Mouse (Mus musculus) left cerebral cortex, postnatal 36 days (tissue): ENCODE measurements around the gene Chchd3. TPM values are rescaled to one million over a fixed set of nuclear protein-coding genes. Genes with fewer than 3 reads are reported as not detected.

Experiments
- DNase-seq, 2 experiments: peaks; one replicate each; pipeline ENCODE4 v3.0.0; 2021 to 2022; ENCODE audit warnings: low spot score in 2 of 2, mixed read lengths in 1 of 2
- intact Hi-C: fragments of 180-260 bp; cut with DNase I; formaldehyde crosslinking; loops from one replicate; pipeline ENCODE4 v1.15.1; 2025
- total RNA-seq, 2 experiments: library from RNA; stranded (reverse); gene quantifications; 2 replicates each; pipeline ENCODE4 v1.2.3; 2021

Gene Chchd3
- 10 to 100 TPM; 79.9 to 89.4 TPM for total RNA-seq

DNA sequence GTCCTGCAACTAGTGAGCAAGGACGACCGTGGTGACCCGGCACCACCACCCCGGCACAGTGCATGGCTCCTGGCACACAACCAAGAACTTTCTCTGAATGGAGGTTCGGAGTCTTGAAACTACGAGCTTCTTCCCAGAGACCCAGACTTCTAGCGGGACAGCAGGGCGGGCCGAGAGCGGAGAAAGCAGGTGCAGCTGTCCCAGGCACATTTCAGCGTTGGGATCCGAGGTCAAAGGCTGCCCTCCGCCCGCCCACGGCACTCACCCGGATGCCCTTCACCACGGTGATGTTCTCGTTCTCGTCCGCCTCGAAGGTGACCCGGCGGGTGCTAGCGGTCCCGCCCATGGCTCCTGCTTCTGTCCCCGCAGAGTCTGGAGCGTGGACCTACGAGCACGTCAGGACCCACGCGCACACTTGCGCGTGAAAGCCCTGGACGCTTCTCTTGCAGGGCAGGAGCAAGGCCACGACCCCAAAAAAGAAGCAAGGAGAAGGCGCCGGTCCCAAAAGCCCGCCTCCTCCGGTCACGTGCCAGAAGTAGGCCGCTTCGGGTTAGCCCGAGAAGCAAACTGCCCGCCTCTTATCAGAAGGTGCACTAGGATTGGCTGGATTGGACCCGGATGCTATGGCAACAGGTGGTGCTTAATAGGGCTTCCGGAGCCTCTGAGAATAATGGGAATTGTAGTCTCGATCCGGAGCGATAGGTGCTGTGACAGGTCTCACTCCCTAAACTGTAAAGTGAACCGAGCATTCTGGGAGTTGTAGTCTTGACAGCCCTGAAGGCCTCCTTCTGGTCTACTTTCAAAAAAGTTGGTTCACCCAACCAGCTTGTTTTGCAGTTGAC, at the start of gene Chchd3:
Gene Chchd3, minus strand, starts transcription at position 526 of the 842 bp plus-strand sequence.
- intact Hi-C loops, result no loop called here
- DNase-seq, result peak; percentile 95

DNA sequence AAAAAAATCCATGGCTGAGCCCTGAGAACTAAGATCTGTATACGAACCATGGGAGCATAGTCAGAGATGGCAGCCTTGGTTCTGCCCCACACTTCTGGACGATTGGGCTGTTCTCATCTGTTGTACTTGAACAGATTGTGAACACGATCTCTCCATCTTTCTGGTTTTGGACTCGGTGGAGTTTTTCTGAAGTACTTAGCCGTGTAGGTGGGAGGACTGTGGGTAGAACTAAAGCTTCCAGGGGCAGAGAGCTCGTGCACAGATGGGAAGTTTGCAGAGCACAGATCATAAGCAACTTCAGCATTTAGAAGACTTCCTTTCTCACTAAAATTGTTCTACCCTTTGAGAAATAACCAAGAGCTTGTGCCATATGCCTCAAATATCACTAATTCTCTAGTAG, 44.6 kb upstream of the Chchd3 start:
- intact Hi-C loops, result no loop called here
- DNase-seq, result peak; percentile 24 to 45

DNA sequence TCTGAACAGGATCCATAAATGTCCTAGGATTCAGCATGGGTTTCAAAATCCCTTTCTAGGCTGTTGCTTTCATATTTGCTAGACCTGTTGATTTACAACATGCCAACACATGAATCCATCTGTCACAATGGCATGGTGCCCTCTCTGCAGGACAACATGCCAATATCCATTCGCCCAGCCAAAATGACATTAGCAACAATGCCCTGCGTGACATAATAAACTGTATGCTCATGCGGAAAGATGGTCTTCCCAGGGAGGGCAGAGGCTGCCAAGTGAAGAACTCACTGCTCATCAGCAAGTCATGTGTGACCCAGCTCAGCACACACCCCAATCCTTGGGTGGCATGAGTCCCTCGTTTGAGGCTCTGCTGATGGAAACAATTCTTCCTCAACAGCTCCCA, 38.8 kb upstream of the Chchd3 start:
- no peak for DNase-seq
- intact Hi-C loops, result no loop called here

DNA sequence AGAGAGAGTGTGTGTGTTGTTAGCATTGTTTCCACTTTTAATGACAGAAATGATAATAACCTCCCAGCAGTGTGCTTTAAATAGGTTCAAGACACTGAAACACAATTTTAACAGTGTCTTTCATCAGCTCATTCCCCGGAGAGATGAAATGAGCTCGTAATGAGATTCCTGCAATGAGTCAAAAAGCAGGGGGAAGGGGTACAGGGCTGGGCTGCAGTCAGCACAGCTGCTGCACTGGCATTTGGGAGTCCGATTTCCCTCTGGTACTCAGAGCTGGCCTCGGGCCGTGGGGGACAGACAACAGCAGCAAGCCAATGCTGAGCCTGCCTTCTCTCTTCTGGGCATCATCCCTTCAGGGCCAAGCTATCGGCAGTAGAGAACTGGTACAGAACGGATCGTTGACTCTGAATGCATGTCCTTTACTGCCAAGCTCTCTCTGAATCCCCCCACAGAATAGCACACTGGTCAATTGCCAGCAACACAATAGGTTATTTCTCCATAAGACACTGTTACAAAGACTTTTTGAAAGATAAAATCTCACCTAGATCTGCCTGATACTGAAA, 34.7 kb upstream of the Chchd3 start:
- DNase-seq, result no peak
- intact Hi-C loops, result no loop called here

DNA sequence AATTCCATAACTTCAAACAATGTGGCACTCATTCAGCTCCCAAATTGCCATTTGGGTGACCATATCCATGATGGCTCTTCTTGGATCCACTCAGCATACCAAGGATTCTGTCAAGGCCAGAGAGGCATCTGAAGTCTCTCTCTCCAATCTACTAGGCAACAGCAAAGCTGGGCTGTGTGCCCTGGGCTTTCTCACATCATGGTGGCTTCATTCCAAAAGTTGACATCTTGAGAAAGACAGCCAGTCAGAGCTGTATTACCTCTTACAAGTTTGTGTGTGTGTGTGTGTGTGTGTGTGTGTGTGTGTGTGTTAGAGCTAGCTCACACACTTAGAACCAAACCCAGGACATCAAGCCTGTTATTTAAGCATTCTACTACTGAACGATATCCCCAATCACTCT, 20.1 kb upstream of the Chchd3 start:
- DNase-seq, result no peak
- intact Hi-C loops, result no loop called here

DNA sequence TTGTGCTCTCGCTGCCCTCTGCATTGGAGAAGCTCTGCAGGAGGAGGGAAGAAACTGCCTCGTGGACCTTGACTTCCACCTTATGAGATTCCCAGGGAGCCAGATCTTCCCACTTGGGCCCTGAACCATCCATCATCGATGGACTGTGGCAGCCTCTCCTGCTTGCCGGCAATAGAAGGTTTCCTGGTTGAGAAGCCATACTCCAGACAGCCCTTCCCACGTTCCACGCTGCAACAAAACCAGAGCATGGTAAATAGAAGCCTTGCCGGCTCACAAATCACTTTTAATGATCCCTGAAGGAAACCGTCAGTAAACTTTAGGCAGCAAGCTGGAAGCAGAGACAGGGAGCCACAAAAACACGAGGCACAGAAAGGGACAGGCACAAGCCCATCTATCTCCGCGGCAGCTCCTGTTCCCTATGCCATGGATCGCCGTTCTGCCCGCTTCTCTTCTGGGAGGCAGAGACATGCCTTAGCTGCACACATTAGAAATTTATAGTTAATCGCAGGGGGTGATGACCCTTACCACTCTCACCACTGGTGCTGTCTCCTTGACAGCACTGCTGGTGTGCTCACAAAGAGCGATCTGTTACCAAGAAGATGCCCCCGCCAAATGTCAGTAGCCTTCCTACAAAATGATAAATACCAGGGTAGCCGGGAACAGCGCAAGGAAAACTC, 18.3 kb upstream of the Chchd3 start:
- DNase-seq, result no peak
- intact Hi-C loops, result no loop called here

DNA sequence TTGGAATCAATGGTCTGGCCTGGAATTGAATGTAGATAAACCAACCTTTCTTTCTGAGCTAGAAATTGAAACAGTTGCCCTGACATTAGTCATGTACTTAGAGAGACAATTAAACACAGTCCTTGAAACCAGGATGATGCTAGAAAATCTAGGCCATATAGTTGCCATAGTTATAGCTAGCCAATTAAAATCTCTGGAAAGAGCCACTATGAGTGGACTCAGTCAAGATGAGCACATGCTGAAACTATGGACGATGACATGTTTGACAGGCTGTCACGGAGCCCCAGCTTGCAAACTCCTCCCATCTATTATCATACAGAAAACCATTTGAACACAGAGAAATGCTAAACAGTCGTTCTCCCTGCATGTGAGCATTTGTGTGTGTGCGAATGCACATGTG, 6.4 kb upstream of the Chchd3 start:
- intact Hi-C loops, result no loop called here
- DNase-seq, result no peak

DNA sequence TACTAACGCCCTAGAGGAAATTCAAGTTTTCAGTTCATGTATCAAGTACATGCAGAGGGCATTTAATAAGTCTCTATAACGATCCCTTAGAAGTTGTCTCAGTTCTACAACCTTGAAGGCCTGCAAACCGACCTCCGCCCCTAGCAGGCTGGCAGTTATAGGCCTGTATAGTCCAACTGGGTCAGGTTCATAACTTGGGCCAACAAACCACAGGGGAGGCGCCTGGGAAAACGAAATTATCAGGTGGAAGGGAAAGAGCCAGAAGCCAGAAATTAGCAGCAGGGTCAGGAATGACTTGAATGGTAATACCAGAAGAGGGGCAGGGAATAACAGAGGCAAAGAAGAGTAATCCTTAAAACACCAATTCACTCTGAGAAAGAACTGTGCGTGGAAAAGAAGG, 784 bp downstream of the Chchd3 start:
- intact Hi-C loops, result no loop called here
- no peak for DNase-seq

DNA sequence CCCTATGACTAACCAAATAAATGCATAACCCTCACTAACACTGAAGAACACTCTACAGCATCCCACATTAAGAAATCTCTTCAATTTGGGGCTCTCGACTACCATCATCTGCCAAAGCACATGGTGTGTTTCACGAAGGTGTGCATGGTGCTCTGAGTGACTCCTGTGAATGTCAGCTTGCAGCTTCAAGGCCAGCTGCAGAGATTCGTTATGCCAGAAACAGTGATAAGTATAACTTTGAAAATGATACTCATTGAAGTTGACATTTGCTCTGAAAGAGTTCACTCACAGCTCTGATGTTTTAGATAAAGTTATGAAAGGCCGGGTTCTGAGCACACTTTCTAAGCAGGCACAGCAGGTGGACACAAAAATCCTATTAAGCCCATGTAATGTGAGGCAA, 3.7 kb downstream of the Chchd3 start:
- intact Hi-C loops, result no loop called here
- DNase-seq, result no peak

DNA sequence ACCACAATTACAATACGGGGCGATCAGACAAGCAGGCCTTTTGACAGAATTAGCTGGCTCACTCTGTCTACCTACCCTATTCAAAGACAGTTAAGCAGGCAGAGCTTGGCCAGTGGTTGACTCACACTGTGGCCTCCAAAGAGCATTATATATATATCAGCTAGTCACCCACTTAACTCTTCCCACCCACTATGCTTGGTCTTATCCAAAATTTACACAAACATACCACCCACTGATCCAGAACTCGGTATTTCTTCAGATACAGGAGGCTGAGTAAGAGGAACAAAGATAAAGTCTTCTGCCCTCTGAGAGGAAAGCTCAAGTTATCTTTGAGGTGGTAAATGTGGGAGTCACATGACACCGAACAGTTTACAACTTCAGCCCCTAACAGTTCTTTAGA, 4.4 kb downstream of the Chchd3 start:
- DNase-seq, result no peak
- intact Hi-C loops, result no loop called here

DNA sequence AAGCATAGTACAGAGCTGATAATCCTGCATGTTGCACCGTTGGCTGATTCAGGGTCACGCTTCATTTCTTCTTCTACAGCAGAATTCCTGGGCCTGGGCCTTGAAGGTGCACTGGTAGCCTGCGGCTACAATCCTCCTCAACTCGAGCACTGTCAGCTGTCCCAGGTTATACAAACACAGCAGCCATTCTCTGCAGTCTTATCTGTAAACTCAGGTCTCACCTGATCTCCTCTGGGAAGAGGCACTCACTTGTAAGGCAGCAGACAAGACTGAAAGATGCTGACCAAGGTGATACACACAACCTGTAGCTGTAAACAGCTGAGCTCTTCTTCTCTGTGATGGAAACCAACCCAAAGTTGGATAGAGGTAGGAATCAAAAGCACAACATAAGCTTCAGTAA, 5.1 kb downstream of the Chchd3 start:
- intact Hi-C loops, result no loop called here
- no peak for DNase-seq

DNA sequence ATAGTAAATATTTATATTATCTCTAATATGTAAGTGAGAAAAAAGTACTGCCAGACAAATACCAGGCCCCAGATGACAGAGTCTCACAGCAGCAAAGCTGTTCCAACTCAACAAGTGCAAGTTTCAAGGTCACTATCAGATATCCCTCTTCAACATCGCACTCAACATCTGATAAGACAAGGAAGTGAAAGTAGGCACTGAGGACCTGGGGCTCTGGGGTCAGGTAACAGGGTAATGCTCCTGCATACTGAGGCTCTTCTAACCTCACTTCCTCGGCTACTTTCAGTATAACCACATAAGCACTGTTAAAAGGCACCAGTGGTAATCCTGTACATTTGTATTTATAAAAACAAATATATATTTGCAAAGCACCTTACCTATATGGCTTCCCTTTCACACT, 8.4 kb downstream of the Chchd3 start:
- DNase-seq, result no peak

DNA sequence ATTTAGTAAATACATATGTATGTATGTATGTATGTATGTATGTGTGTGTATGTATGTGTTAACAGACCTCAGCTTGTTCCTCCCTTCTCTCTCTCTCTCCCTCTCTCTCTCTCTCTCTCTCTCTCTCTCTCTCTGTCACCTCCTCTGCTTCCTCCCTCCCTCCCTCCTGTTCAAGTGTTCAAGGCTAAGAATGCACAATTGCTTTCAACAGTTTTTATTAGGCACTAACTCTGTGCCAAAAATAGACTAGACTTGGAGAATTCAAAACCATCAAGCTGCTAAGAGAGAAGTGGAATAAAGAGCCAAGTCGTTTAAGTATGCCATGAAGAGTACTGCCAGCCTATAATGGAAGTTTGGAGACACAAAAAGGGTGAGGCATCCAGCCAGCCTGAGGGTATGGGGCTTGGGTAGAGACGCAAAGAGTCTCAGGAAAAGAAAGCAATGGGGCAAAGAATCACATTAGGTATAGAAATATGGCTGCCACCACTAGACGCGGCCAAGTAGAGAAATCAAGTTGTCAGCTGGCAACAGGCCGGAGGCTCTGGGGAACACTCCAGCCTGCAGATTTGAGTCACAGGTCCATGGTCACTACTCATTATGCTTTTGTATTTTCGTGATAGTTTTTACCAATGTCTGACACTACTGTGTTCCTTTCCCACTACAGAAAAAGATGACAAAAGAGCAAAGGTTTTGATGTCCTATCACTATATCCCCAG, 10.2 kb downstream of the Chchd3 start:
- no peak for DNase-seq
- intact Hi-C loops, result no loop called here

More for the DNA sequence above, 8.4 kb downstream of the Chchd3 start:
- intact Hi-C loops, result no loop called here

DNA sequence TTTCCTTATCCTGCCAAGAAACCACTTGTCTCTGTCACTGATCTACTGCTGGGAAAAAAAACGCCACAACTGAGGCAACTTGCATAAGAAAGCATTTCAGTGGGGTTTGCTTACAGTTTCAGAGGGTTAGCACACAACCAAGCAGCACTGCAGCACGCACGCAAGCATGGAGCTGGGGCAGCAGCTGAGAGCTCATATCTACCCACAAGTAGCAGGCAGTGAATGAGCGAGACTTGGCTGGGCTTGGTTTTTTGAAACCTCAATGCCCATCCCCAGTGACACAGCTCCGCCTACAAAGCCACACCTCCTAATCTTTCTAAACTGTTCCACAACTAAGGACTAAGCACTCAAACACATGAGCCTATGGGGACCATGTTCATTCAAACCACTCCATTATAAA, 16.6 kb downstream of the Chchd3 start:
- no peak for DNase-seq
- intact Hi-C loops, result no loop called here

DNA sequence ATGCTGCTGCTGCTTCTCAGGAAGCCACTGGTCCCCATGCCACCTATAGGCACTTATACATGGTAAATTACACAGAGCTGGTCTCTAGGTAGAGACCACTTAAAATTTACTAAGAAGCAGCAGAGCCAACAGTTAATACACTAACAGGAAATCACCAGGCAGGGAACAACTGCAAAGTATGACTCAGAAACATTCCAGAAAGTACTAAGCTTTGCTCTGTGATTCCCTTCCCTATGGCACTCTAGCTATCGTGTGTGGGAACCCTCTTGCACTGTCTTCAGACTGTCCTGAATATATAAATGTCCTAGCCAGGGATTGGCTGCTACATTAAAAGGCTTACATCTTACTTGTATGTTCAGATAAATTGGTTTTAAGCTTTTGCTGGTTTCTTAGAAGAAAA, 17.2 kb downstream of the Chchd3 start:
- no peak for DNase-seq
- intact Hi-C loops, result no loop called here

DNA sequence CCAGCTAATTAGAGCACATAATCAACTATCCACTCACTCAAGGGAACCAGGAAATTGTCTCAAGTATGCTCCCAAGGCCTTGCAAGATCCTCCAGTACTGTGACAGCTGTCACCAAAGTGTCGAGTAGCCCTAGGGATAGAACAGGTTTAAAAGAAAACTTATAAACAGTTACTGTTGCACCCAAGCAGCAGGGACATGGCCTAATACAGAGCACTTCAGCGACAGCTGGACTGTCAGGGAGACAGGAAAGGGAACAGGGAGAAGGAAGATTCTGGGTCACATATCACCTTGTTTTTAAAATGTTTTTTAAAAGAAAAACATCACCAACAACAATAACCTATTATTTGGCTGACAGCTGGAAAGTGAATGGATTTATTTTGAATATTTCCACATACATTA, 18.1 kb downstream of the Chchd3 start:
- intact Hi-C loops, result no loop called here

DNA sequence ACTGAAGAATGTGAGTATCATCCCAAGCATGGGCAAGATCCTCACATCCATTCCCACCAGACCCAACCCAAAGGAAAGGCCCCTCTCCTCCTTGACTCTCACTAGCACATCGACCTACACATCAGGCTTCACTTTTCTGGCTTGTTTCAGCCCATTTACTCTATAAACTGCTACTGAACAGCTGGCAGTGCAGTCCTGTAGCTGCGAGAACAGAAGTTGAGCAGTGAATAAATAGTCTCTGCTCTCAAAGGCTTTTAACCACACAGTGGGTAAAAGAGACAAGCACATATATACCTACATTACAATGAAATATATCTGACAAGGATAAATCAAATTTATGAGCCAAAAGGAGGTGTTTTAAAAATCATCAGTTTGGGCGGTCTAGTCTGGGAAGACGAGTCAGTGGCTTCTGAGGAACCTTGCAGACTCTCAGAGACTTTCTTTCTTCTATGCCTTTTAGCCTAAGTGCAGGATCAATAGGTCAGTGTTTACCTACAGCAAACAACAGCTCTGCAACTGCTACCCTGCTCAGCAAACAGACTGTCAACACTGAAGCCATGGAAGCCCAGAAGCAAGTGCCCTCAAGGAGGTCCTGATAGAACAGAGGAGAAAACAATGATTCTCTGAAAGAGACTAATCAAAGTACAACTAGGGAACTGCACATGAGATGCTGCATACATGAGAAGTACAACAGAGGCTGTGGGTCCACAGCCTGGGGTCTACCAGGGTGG, 19.5 kb downstream of the Chchd3 start:
- intact Hi-C loops, result no loop called here
- no peak for DNase-seq

More for the DNA sequence above, 18.1 kb downstream of the Chchd3 start:
- DNase-seq, result no peak

DNA sequence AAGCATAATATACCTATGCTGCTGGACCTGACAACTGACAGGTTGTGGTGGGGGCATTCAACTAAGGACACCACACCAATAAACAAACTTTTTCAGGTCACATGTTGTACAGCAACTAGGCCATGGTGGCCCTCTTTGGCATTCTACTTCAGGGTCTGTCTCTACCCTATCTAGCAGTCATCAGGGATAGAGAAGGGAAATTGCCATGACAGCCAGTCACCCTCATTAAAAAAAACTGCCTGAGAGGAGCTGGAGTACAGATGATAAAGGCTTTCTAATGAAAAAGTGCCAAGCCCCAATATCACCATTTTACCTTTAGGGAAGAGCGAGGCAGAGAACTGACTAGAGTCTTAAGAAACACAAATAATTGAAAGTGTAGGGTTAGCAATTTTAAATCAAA, 27.5 kb downstream of the Chchd3 start:
- intact Hi-C loops, result no loop called here
- no peak for DNase-seq

DNA sequence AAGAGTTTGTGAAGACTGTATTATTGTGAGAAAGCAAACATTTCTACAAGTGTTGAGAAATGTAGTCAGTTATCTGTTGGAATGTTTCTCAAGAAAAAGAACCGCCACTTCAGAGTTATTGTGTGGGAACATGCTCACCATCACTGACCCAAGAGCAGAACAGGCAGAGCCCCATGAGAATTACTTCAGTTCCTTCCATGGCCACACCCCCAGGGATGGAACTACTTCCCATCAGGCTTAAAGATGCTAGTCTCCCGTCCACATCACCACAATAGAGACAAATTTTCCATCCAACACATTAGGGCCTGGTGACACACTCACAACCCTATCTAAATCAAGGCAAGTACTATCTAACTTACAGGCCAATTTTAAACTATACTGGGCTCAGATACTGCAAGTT, 28.4 kb downstream of the Chchd3 start:
- DNase-seq, result no peak
- intact Hi-C loops, result no loop called here

DNA sequence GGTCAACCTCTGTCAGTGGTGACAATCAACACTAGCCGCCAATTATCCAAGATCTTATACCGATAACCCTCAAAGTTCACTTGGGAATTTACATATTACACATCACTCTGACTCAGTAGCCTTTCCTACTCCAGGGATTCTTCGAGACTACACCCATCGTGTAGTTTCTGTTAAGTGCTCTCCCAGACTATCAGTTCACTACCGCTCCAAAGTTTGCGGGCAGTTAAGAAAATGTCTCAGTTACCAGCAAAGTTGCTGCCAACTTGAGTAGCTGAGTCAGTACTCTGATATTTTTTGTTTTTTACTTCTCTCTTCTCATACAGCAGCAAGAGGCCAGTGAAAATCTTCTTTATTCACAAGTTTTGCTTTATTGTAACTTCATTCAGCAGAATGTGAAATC, 31.8 kb downstream of the Chchd3 start:
- DNase-seq, result no peak
- intact Hi-C loops, result no loop called here
